Mouse (Mus musculus) MN1 (cell line): ENCODE measurements around the gene Smpdl3b.
"Not testable (repeated sequence)": the region's sequence is repeated elsewhere in the genome, so short reads cannot be mapped to it uniquely, and the experiment has no call there.

Source experiments
- DNase-seq: peaks from one replicate; pipeline ENCODE4 v3.0.0-alpha.2; 2016; ENCODE audit warnings: low spot score

The Smpdl3b gene

DNA sequence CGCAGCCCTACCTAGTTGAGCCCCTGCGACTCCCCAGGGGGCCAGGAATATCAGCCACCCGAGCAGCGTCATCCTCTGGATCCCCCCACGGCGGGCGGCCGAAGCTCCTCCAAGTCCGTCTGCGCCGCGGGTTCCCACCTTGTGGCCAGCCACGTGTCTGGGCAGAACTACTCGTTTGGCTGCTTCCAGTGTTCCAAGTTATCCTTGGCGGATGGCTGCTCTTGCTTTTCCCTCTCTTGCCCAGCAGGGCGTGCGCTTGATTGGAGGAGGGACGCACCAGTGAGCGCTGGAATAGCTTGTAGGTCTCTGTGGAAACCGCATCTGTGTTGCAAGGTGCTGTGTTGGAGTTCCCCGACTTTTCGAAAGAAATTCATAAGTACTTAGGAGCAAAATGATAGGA is at the start of gene Smpdl3b:
TSS of gene Smpdl3b (minus strand) at position 279 of the 400 bp plus-strand sequence.
- DNase-seq = peak; percentile 95

- no peak for DNase-seq
Observed at GRCm38 (mm10) chr4:132806620-132807191, 49.7 kb upstream of the Smpdl3b start.

GRCm38 (mm10) chr4:132805599-132806197 is 48.6 kb upstream of the Smpdl3b start:
- DNase-seq = no peak

DNA sequence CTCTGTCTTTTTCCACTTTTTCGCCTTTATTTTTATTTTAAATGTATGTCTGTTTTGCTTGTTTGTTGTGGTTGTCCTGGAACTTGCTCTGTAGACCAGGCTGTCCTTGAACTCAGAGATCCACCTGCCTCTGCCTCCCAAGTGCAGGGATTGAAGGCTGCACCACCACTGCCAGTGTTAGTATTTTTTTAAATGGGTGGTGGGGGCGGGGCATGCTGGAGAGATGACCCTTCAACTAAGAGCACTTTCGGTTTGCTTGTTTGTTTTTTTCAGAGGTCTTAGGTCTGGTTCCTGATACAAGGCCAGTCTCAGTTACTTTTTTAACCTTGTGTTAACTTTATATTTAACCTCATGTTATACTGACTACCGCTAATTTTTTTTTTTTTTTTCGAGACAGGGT is 48.1 kb upstream of the Smpdl3b start:
- no peak for DNase-seq

GRCm38 (mm10) chr4:132804331-132804730 is 47.3 kb upstream of the Smpdl3b start:
- DNase-seq = no peak

- DNase-seq = no peak
Observed at GRCm38 (mm10) chr4:132803876-132804275, 46.8 kb upstream of the Smpdl3b start.

DNA sequence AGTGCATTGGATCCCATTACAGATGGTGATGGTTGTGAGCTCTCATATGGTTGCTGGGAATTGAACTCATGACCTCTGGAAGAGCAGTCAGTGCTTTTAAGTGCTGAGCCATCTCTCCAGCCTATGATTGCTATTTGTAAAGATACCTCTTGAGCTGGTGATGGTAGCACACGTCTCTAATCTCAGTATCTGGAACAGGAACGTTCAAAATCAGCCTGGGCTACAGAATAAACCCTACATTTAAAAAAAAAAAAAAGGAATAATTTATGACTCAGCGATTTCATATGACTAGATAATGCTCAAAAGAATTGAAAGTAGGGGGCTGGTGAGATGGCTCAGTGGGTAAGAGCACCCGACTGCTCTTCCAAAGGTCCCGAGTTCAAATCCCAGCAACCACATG is 46.2 kb upstream of the Smpdl3b start:
- no peak for DNase-seq

DNA sequence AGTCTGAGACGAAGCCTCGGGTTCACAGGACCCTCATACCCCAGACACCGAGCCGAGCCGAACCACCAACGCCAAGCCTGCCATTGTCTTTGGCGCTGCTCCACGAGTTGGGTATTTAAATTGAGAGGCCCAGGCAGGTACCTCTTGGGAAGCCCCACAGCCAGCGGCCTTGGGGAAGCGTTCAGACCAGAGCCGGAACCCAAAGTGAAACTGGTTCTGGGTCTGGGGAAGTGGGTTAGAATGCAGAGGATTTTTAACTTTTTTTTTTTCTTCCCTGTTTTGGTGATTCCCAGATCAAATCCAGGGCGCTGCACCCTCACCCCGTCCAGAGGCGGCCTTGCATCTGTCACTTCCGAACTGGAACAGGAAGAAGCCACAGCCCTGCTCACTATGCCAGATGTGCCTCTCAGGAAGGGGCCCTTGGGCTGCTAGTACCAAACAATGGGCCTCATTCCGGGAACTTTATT is 45.2 kb upstream of the Smpdl3b start:
- DNase-seq = no peak

DNA sequence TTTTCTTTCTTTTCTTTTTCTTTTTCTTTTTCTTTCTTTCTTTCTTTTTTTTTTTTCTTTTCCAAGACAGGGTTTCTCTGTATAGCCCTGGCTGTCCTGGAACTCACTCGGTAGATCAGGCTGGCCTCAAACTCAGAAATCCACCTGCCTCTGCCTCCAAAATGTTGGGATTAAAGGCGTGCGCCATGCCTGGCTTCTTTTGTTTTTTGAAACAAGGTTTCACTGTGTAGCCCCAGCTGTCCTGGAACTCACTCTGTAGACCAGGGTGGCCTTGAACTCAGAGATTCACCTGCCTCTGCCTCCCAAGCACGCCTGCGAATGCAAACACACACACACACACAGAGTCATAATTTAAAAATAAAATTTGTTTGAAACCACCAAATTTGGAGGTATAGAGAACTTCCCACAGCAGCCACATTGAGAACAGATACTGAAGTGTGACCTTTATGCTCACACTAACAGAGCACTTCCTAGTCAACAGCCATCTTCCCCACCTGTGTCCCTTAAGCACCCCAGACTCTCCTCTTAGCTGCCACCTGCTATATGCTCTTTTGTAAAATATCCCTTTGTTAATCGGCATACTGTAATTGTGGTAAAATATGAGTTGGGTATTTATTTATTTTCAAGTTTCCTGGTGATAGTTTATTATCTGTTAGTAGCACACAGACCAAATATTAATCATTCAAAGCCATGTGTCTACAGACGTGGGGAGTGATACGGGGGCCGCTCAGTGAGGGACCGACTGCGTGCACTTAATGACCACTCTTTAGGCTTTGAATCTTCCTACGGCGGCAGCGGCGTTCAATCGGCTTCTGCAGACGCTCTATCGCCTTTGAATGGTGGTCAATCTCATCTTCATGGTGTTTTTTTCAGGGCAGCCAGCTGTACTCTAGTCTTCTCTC is 44.4 kb upstream of the Smpdl3b start:
- no peak for DNase-seq

GRCm38 (mm10) chr4:132799845-132800244 is 42.8 kb upstream of the Smpdl3b start:
- no peak for DNase-seq

GRCm38 (mm10) chr4:132798666-132799065 is 41.6 kb upstream of the Smpdl3b start:
- DNase-seq = not testable (repeated sequence)

DNA sequence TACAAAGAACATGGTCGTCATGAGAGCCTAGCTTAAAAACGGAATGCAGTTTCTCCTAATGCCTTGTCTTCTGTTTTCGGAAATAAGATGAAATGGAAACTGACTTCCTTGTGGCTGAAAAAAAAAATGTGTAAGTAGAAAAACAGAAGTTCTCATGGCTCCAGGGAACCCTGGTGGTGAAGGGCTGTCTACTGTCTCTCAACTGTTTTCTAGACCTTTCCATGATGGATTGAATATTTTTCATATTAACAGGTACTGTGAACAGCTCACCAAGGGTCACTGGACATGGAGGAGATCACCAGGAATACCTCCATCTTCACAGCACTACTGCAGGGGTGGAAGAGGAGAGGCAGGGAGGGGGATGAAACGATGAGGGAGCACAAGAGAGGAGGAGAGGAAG is 41.0 kb upstream of the Smpdl3b start:
- no peak for DNase-seq

GRCm38 (mm10) chr4:132797461-132797860 is 40.4 kb upstream of the Smpdl3b start:
- no peak for DNase-seq

DNA sequence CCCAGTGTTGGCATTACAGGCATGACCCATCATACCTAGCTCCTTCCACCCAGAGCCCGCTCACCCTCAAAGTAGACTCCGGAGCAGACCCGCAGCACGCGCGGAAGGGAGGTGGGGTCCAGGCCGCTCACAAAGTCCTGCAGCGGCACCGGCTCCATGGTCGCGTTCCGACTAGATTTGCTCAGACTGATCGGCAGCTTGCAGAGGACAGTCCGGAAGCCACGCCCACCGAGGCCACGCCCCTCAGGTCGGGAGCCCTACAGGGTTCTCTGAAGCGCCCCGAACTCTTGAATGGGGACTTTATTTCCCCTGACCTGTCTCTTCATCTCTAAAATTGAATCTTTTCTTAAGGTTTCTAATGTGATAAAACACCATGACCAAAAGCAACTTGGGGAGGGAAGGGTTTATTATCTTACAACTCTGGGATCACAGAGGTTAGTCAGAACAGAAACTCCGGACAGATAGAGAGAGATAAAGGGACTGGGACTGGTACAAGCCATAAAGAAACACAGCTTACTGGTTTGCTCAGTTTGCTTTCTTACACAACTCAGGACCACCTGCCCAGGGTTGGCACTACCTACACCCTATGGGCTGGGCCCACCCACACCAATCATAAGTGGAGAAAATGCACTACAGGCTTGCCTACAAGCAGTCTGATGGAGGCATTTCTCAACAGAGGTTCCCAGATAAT is 39.3 kb upstream of the Smpdl3b start, which contains the start of gene Themis2:
TSS of gene Themis2 (minus strand) at position 192 of the 691 bp plus-strand sequence.
- DNase-seq = peak; percentile 73

GRCm38 (mm10) chr4:132795171-132795570 is 38.1 kb upstream of the Smpdl3b start:
- DNase-seq = no peak

DNA sequence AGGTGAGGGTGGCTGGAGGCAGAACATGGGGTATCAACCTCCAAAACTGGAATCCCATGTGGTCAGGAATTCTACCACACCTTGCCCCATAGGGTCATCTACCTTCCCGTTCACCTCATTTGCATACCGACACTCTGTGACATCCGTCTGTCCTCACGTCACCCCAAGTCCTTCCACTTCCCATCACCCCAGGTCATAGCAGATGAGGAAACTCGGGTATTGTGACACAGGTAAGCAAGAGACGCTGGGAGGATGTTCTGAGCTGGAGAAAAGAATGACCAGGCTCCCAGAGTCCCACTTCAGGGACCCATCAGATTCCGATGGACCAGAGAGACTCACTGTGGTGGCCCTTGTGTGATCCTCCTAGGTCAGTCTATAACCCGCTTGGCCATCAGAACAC is 37.7 kb upstream of the Smpdl3b start:
- DNase-seq = no peak

- DNase-seq = no peak
Observed at GRCm38 (mm10) chr4:132794028-132794427, 37.0 kb upstream of the Smpdl3b start.

- not testable (repeated sequence) for DNase-seq
Observed at GRCm38 (mm10) chr4:132793322-132794004, 36.4 kb upstream of the Smpdl3b start.

DNA sequence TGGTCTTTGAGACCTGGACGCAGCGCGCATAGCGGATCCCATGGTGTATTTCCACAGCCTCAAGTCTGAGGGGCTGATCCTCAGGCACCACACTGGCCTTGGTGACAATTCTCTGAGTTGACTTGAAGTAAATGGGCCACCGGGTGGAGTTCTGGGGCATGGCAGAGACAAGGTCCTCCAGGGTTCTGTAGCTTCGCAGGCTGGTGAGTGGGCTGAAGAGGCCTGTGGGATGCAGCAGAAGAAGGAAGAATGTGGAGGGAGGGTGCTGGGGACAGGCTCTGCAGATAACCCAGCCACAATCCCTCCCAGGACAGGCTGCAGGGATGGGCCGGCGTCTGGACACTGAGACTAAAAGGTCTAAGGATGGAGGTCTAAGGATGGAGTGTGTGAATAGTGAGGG is 32.7 kb upstream of the Smpdl3b start:
- no peak for DNase-seq

DNA sequence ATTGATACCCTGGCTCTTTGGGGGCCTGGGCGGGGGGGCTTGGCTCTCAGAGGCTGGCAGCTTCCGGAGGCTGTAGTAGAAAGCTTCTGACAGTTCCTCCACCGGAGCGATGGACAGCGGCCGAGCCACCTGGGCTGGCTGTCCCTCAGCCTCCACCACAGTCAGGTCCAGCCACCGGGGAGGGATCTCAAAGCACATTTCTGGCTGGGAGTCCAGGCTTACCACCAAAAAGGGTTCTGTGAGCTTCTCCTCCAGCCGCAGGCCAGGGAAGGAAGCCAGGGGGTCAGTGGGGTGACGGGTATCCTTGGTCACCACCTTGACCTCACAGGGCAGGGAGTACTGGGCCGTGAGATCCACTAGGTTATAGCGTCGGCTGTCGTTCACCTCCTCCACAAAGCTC is 28.2 kb upstream of the Smpdl3b start:
- DNase-seq = no peak

- no peak for DNase-seq
Observed at GRCm38 (mm10) chr4:132783732-132784131, 26.7 kb upstream of the Smpdl3b start.

DNA sequence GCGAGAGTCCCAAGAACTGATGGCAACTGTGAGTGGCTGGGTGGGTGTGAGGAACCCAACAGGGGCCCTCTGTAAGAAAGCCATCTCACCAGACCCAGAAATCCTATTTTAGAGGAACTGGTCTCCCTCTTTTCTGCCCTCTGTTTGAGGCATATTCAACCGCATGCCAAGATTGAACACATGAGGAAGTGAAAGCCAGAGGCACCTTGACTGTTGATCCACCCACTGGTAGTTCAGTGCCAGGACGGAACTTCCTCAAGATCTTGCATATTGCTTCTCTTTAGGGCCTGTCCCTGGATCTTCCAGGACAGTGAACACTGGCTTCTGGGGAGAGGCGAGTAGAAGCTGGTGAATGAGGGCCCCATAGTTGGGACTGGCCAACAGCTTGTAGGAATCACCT is 23.2 kb upstream of the Smpdl3b start:
- no peak for DNase-seq
